ENCODE assay signal across 8 mouse cellular contexts in the genomic region with DNA sequence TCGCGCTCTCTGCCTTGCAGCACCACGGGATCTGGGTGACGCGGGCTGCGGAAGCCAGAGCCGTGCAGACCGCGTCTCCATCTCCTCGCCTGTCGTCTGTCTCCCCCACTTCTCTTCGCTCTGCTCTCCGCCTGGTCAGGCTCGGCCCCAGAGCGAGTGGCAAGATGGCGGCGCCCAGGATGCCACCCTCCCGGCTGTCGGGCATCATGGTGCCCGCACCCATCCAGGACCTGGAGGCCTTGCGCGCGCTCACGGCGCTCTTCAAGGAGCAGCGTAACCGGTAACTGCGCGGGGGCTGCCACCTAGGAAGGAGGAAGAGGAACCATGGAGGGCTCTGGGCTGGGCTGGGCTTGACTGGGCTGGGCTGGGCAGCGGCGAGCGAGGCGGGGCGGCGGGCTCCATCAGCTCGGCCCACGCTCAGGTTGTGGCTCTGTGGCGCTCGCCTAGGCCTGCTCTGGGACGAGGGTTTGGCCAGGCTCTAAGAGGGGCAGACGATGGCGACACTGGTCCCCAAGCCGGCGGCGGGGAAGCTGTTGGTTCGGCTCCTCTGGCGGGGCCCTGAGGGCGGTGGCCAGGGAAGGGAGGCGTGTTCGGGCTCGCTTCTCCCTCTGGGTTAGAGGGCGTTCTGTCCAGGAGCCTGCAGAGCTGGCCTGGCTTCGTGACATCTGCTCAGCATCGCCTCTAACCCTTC. TPM values are rescaled to one million over a fixed set of nuclear protein-coding genes. Genes with fewer than 3 reads are reported as not detected.
A peak's percentile ranks its signal among the peaks of the same experiment; 100 is the strongest.
DNase-seq lines count a peak whose midpoint lies in the region; ATAC-seq and TF ChIP-seq lines count a peak whose summit lies in the region.

No protein-coding gene starts in this region.

- H3K4me1 ChIP-seq in erythroblast, embryonic 14.5 days (ENCODE audit: control insufficient read depth), result peaks cover 22% of the 10 kb centered on the region
- H3K4me1 ChIP-seq in heart, embryonic 12.5 days (replicated peaks), result peaks cover 18% of the 10 kb centered on the region
- peaks cover 14% of the 10 kb centered on the region for H3K4me1 ChIP-seq in kidney, embryonic 16.5 days (ENCODE audit: insufficient read depth, low read length)
- peaks cover 4% of the 10 kb centered on the region for H3K4me1 ChIP-seq in liver, adult 2 months (ENCODE audit: control insufficient read depth, insufficient read depth, low read length)

- H3K27ac ChIP-seq in heart, embryonic 12.5 days (ENCODE audit: poor library complexity, severe bottlenecking), result peak overlapping the region; percentile 97
- peak overlapping the region; percentile 93 for H3K27ac ChIP-seq in kidney, embryonic 16.5 days (ENCODE audit: low read length)
- peak overlapping the region; percentile 90 for H3K27ac ChIP-seq in liver, adult 2 months (replicated peaks; ENCODE audit: insufficient read depth, low read depth, low read length)

- ATAC-seq in heart, embryonic 12.5 days (ENCODE audit: insufficient number of reproducible peaks, low FRiP score), result peak; percentile 88
- ATAC-seq in kidney, embryonic 16.5 days (ENCODE audit: low FRiP score, low TSS enrichment), result peak; percentile 95
- ATAC-seq in monocyte, adult 5-6 weeks (replicated peaks; ENCODE audit: insufficient number of reproducible peaks, low FRiP score, low TSS enrichment, poor library complexity, severe bottlenecking), result peak; percentile 84

- H3K27me3 ChIP-seq in erythroblast, embryonic 14.5 days (ENCODE audit: control insufficient read depth), result no peaks in the 10 kb centered on the region
- no peaks in the 10 kb centered on the region for H3K27me3 ChIP-seq in heart, embryonic 12.5 days (replicated peaks)
- H3K27me3 ChIP-seq in kidney, embryonic 16.5 days (ENCODE audit: insufficient read depth, low read length), result no peaks in the 10 kb centered on the region
- no peaks in the 10 kb centered on the region for H3K27me3 ChIP-seq in liver, adult 2 months (ENCODE audit: control insufficient read depth, insufficient read depth, low read length)

- no peak; the same call in 1 of the 2 replicates for TF ChIP-seq POLR2A in brain, embryonic 14.5 days (IDR thresholded peaks at IDR 0.05; ENCODE audit: borderline replicate concordance, extremely low read depth, insufficient read depth, insufficient read length, poor library complexity, severe bottlenecking)
- peak; percentile 42; the same call in 1 of the 2 replicates for TF ChIP-seq POLR2A in liver, adult 2 months (IDR thresholded peaks at IDR 0.05; ENCODE audit: extremely low read depth, insufficient read depth, low read length)

- H3K79me2 ChIP-seq in liver, adult 2 months (ENCODE audit: control insufficient read depth, insufficient read depth, low read length), result peaks cover 5% of the 10 kb centered on the region; the same call in 1 of the 2 replicates

- no peak for TF ChIP-seq CTCF in brain, embryonic 14.5 days (IDR thresholded peaks at IDR 0.05; ENCODE audit: borderline replicate concordance, extremely low read depth, insufficient read depth, insufficient read length)
- no peak for TF ChIP-seq CTCF in liver, adult 2 months (IDR thresholded peaks at IDR 0.05; ENCODE audit: low read depth, low read length)

- H3K4me2 ChIP-seq in heart, embryonic 12.5 days, result peak overlapping the region; percentile 68
- peak overlapping the region; percentile 67 for H3K4me2 ChIP-seq in kidney, embryonic 16.5 days (replicated peaks; ENCODE audit: low read depth, low read length)

- H3K9ac ChIP-seq in heart, embryonic 12.5 days, result peak overlapping the region; percentile 95
- peak overlapping the region; percentile 94 for H3K9ac ChIP-seq in kidney, embryonic 16.5 days (replicated peaks; ENCODE audit: low read length)
- peak overlapping the region; percentile 89 for H3K9ac ChIP-seq in liver, adult 2 months (ENCODE audit: low read depth, low read length)

- WGBS in heart, embryonic 12.5 days, result under 1% methylated on average over 54 of the region's 54 CpGs
- WGBS in kidney, embryonic 16.5 days, result under 1% methylated on average over 54 of the region's 54 CpGs
- under 1% methylated on average over 54 of the region's 54 CpGs for WGBS in liver, adult 2 months

- peak; percentile 87 for DNase-seq in CD4-positive helper T cell, adult 2 months (ENCODE audit: low read depth, low spot score)
- DNase-seq in brain, embryonic 14.5 days (ENCODE audit: low read depth), result peak; percentile 97
- peak; percentile 63 for DNase-seq in liver, adult 2 months (ENCODE audit: extremely low read depth, low read depth, low spot score)
- peak; percentile 57 to 62 for DNase-seq in spleen, postnatal 36 days (ENCODE audit: low spot score in 2 of 2)

- no peaks in the 10 kb centered on the region for H3K36me3 ChIP-seq in erythroblast, embryonic 14.5 days (ENCODE audit: control insufficient read depth)
- no peaks in the 10 kb centered on the region; the same call in 1 of the 2 replicates for H3K36me3 ChIP-seq in heart, embryonic 12.5 days
- no peaks in the 10 kb centered on the region for H3K36me3 ChIP-seq in kidney, embryonic 16.5 days (ENCODE audit: insufficient read depth, low read length)
- H3K36me3 ChIP-seq in liver, adult 2 months (ENCODE audit: control insufficient read depth, insufficient read depth, low read length), result no peaks in the 10 kb centered on the region

- peak overlapping the region; percentile 75 for H3K4me3 ChIP-seq in erythroblast, embryonic 14.5 days (replicated peaks)
- H3K4me3 ChIP-seq in heart, embryonic 12.5 days, result peak overlapping the region; percentile 93
- peak overlapping the region; percentile 69 for H3K4me3 ChIP-seq in kidney, embryonic 16.5 days (ENCODE audit: low read length)
- H3K4me3 ChIP-seq in liver, adult 2 months (ENCODE audit: insufficient read depth, low read depth, low read length), result peak overlapping the region; percentile 83

- no peaks in the 10 kb centered on the region for H3K9me3 ChIP-seq in erythroblast, embryonic 14.5 days (ENCODE audit: control insufficient read depth, low read length)
- no peaks in the 10 kb centered on the region for H3K9me3 ChIP-seq in heart, embryonic 12.5 days (replicated peaks)
- H3K9me3 ChIP-seq in kidney, embryonic 16.5 days (ENCODE audit: low read length), result no peaks in the 10 kb centered on the region

RNA-seq across cellular contexts. Expression of a gene that starts 0.4 kb away (rescaled TPM):
- 310 and 373 TPM in 2 replicates for polyA plus RNA-seq in brain, embryonic 14.5 days (2012; rRNA removed)
- polyA plus RNA-seq in erythroblast, embryonic 14.5 days (2012), result 1.5 and 1.6 TPM in 2 replicates
- polyA plus RNA-seq in heart, embryonic 12.5 days (2016; fragmentation: Nextera tagmentation; extraction: Ambion mirVana), result 240 and 241 TPM in 2 replicates
- polyA plus RNA-seq in kidney, embryonic 16.5 days (2015; fragmentation: Nextera tagmentation; extraction: Ambion mirVana), result 294 and 307 TPM in 2 replicates
- total RNA-seq in liver, adult 2 months (2014; rRNA removed), result 36.8 and 42.0 TPM in 2 replicates
- polyA plus RNA-seq in liver, adult 2 months (2012; rRNA removed), result 41.0 and 48.7 TPM in 2 replicates
- 37.0 to 61.9 TPM (median 50.8 TPM) in 3 replicates for total RNA-seq in monocyte, adult 5-6 weeks (2017)

Comparison
In these comparisons a context has a peak if more than half of its experiments do, and no peak if none do; other contexts are left out.
1. Peak in every context shown above with its lines: DNase-seq, ATAC-seq, H3K4me3 ChIP-seq and H3K27ac ChIP-seq.
2. RNA of a gene that starts 0.4 kb away (polyA plus RNA-seq): 310 to 373 TPM in brain, embryonic 14.5 days, 294 to 307 TPM in kidney, embryonic 16.5 days, 240 to 241 TPM in heart, embryonic 12.5 days and 41.0 to 48.7 TPM in liver, adult 2 months; 1.5 to 1.6 TPM in erythroblast, embryonic 14.5 days; every median in the first group is over 10 times any median in the second.